Mouse (Mus musculus): ENCODE data around the gene Hoxa5. TPM values are rescaled to one million over a fixed set of nuclear protein-coding genes. Genes with fewer than 3 reads are reported as not detected.

Gene Hoxa5
- total RNA-seq, 2 experiments from 2014 or later, result 13.3 to 20.2 TPM

- no peak for DNase-seq (ENCODE audit: low spot score in 2 of 2)
These were observed 50.3 kb downstream of the Hoxa5 start for GRCm38 (mm10) chr6:52154044-52154443.

DNA sequence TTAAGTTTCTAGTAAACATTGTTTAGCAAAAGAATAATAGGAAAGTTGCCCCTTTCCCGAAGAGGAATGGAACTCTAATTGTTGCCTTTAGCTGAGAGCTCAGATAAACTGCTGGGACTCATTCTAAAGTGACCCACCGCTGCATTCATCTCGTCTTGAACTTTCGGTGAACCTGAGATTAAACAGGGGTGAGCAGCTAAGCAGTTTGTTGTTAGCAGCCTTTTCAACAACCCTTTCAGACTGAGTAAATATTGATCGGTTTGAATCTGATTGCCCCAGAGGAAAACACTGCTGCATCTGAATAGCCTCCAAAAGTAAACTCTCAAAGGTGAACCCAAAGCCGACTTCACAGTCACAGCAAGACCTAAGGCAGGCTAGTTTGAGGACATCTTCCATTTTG is 51.1 kb downstream of the Hoxa5 start:
- DNase-seq (ENCODE audit: low spot score in 2 of 2), result no peak

DNA sequence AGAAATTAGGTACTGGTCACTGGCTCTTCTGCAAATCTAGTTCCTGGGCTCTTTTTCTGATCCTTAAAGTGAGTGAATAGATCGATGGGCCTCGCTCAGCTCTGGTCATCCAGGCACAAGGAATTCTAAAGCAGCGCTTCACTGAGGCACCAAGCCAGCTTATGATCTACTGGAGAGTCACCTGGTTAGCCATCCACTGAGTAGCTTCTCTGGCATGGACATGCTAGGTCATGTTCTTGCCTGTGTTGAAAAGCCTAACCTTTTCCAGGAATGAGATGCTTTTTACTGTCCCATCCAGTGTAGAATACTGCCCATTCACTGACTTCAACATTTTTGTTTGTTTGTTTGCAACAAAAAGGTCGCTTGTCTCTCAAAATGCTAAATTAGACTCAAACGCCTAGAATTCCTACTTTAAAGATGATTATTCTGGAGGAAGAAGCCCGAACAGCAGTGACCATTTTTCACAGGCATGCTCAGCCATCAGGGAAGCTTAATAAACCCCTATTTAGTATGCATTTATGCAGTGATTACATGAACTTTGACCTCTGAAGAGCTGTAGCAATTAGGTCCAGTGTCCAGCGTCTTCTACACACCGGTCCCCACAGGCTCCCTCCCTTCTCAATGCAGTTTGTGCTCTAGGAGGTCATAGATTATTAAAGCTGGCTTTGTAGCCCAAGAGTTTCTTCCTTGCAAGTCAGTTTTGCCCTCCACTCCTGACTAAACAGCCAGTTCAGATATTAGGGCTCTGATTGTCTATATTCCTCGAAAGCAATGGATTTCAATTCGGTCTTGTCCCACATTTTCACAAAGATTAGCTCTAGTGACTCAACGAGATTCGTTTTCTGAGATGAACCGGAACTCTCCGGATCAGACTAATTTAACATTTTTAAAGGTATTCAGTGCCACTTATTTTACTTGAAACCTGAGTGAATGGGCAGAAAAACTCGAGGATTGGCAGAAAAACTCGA is 51.9 kb downstream of the Hoxa5 start:
- no peak for DNase-seq (ENCODE audit: low spot score in 2 of 2)

Small RNA genes lying within 50 kb of the gene (microRNA-seq; reads per million reads assigned to microRNA genes)
- 296 to 363 reads per million in 2 experiments for gene Mir196b (ENCODE audit: borderline number of aligned reads in 2 of 2)

Other genes with a start within 250 kb of the Hoxa5 start
- gene Skap2, start 192.0 kb downstream of the Hoxa5 start, total RNA-seq (2021), result 10 to 100 TPM; 43.6 to 59.0 TPM
- gene Hoxa1, start 46.3 kb downstream of the Hoxa5 start, total RNA-seq (2021), result under 1 TPM; 0.29 to 0.43 TPM
- gene Hoxa2, start 39.8 kb downstream of the Hoxa5 start, total RNA-seq (2021), result 1 to 10 TPM in 1 of 2 experiments, under 1 TPM in 1; 0.96 to 1.3 TPM
- gene 5730596B20Rik, start 27.1 kb downstream of the Hoxa5 start, total RNA-seq (2021), result under 1 TPM; 0.13 to 0.33 TPM
- 1 to 10 TPM; 1.8 to 3.1 TPM for gene Hoxa4, start 12.8 kb downstream of the Hoxa5 start, total RNA-seq (2021)
- 1 to 10 TPM; 1.9 to 4.7 TPM for gene Hoxa6, start 4.1 kb upstream of the Hoxa5 start, total RNA-seq (2021)
- gene Hoxa3, start 8.7 kb upstream of the Hoxa5 start, total RNA-seq (2021), result 1 to 10 TPM; 2.8 to 4.0 TPM
- gene Gm28308, start 8.8 kb upstream of the Hoxa5 start, total RNA-seq (2021), result not detected
- 10 to 100 TPM; 15.1 to 19.3 TPM for gene Hoxa7, start 17.3 kb upstream of the Hoxa5 start, total RNA-seq (2021)
- gene Hoxa9, start 26.5 kb upstream of the Hoxa5 start, total RNA-seq (2021), result under 1 TPM; 0.19 to 0.30 TPM
- under 1 TPM in 1 of 2 experiments, not detected in 1; 0.13 TPM for gene Hoxa10, start 36.3 kb upstream of the Hoxa5 start, total RNA-seq (2021)
- not detected for gene Hoxa11, start 41.2 kb upstream of the Hoxa5 start, total RNA-seq (2021)
- gene Hoxa13, start 56.3 kb upstream of the Hoxa5 start, total RNA-seq (2021), result not detected
- not detected for gene Evx1, start 108.9 kb upstream of the Hoxa5 start, total RNA-seq (2021)

Data from adrenal gland, adult 18-20 months (tissue).